Comparison of ENCODE assay signal across 20 mouse cellular contexts in the genomic region with DNA sequence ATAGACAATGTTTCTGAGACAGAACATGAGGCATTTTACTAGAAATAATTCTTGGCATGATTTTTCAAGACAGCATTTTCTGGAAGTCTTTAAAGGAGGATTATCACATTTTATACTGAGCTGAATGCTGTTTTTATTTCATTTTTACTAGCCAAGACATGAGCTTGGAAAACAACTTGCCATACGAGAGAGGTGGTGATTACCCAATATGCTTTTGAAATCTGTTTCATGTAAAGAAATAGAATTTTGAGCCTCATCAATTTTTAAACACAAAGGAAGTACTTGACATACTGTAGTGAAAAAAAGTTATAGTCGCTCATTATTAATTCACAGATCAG.
"Had no signal": no experiment of that assay in that cellular context is flagged by ENCODE, and none has a peak within 500 bp of the region (broad histone marks: within the 10 kb centered on the region; RNA-seq: fewer than 3 reads in every experiment).

No protein-coding gene starts in this region.

- H3K27ac ChIP-seq: kidney, postnatal 0 days; limb, embryonic 12.5 days; limb, embryonic 15.5 days; liver, embryonic 14.5 days; macrophage; midbrain, embryonic 10.5 days; midbrain, embryonic 13.5 days; neural tube, embryonic 13.5 days; stomach, embryonic 15.5 days had no signal

- H3K36me3 ChIP-seq: limb, embryonic 12.5 days; limb, embryonic 15.5 days; midbrain, embryonic 10.5 days; midbrain, embryonic 13.5 days; neural tube, embryonic 13.5 days; stomach, embryonic 15.5 days had no signal

- H3K9ac ChIP-seq: limb, embryonic 12.5 days; limb, embryonic 15.5 days; liver, embryonic 14.5 days; liver, postnatal 0 days; lung, embryonic 14.5 days; midbrain, embryonic 13.5 days; neural tube, embryonic 13.5 days; stomach, embryonic 15.5 days had no signal

- DNase-seq: kidney, postnatal 25 days; left cerebral cortex, postnatal 4 days; liver, postnatal 0 days; lung, embryonic 14.5 days; right cerebral cortex, postnatal 25 days; spleen, adult 18-20 months; thymus, adult 18-20 months; thymus, postnatal 36 days had no signal

- H3K4me2 ChIP-seq: limb, embryonic 12.5 days; limb, embryonic 15.5 days; liver, embryonic 11.5 days; lung, embryonic 14.5 days; midbrain, embryonic 13.5 days; neural tube, embryonic 13.5 days; stomach, embryonic 15.5 days had no signal

- H3K27me3 ChIP-seq: limb, embryonic 12.5 days; limb, embryonic 15.5 days; midbrain, embryonic 13.5 days; neural tube, embryonic 13.5 days; stomach, embryonic 15.5 days had no signal

- H3K4me3 ChIP-seq: limb, embryonic 12.5 days; limb, embryonic 15.5 days; midbrain, embryonic 10.5 days; midbrain, embryonic 13.5 days; myocyte; neural tube, embryonic 13.5 days; stomach, embryonic 15.5 days had no signal

- ATAC-seq: liver, postnatal 0 days; lung, postnatal 0 days; midbrain, embryonic 13.5 days had no signal

- H3K9me3 ChIP-seq: limb, embryonic 12.5 days; limb, embryonic 15.5 days; midbrain, embryonic 10.5 days; midbrain, embryonic 13.5 days; neural tube, embryonic 13.5 days; stomach, embryonic 15.5 days had no signal

- H3K4me1 ChIP-seq: limb, embryonic 12.5 days; limb, embryonic 15.5 days; midbrain, embryonic 10.5 days; midbrain, embryonic 13.5 days; neural tube, embryonic 13.5 days; stomach, embryonic 15.5 days had no signal
